Mouse (Mus musculus): ENCODE data around the gene 9530077C05Rik. TPM values are rescaled to one million over a fixed set of nuclear protein-coding genes. Genes with fewer than 3 reads are reported as not detected.

9530077C05Rik gene
- total RNA-seq, 2 experiments from 2014 or later = 0.36 to 0.59 TPM

GRCm38 (mm10) chr9:22469643-22470042 lies 58.3 kb downstream of the 9530077C05Rik start, which contains the start of gene Rp9:
TSS of gene Rp9 (minus strand) at chr9:22469743.
- no peak for DNase-seq
- H3K27ac ChIP-seq = peak within 1 kb of the TSS; percentile 92
- intact Hi-C loops (cut with DNase I) = loop anchor here (5.0 kb wide), 1 partner anchor 57 kb away; the partner anchor contains the start of gene 9530077C05Rik
- H3K4me3 ChIP-seq = peak within 1 kb of the TSS; percentile 79
- TF ChIP-seq CTCF (IDR thresholded peaks at IDR 0.05) = no peak

- intact Hi-C loops (cut with DNase I) = no loop called here
- H3K4me3 ChIP-seq = peak within 1 kb of the TSS; percentile 90
- H3K27ac ChIP-seq = peak within 1 kb of the TSS; percentile 83
- TF ChIP-seq CTCF (IDR thresholded peaks at IDR 0.05) = no peak
- peak; percentile 93 for DNase-seq
Measured at GRCm38 (mm10) chr9:22475424-22475868, 64.1 kb downstream of the 9530077C05Rik start, which contains the start of gene Bbs9. TSS of gene Bbs9 (plus strand) at chr9:22475715.

- no peak for TF ChIP-seq CTCF (IDR thresholded peaks at IDR 0.05)
- no peak for DNase-seq
- intact Hi-C loops (cut with DNase I) = no loop called here
- H3K4me3 ChIP-seq = peak overlapping the region; percentile 90
- peak overlapping the region; percentile 83 for H3K27ac ChIP-seq
Measured at GRCm38 (mm10) chr9:22476265-22476664, 65.0 kb downstream of the 9530077C05Rik start.

- no peak overlapping the region for H3K4me3 ChIP-seq
- no peak for DNase-seq
- intact Hi-C loops (cut with DNase I) = no loop called here
- no peak overlapping the region for H3K27ac ChIP-seq
- no peak for TF ChIP-seq CTCF (IDR thresholded peaks at IDR 0.05)
Measured at GRCm38 (mm10) chr9:22478946-22479345, 67.6 kb downstream of the 9530077C05Rik start.

- no peak for DNase-seq
- intact Hi-C loops (cut with DNase I) = no loop called here
Measured at GRCm38 (mm10) chr9:22483866-22484561, 72.7 kb downstream of the 9530077C05Rik start.

GRCm38 (mm10) chr9:22484562-22485308 lies 73.4 kb downstream of the 9530077C05Rik start:
- intact Hi-C loops (cut with DNase I) = no loop called here
- Histone ChIP-seq H3K27ac (no peak overlapping the region), H3K4me3 (no peak overlapping the region)
- no peak for DNase-seq
- TF ChIP-seq CTCF (IDR thresholded peaks at IDR 0.05) = no peak

More at GRCm38 (mm10) chr9:22483866-22484561, 72.7 kb downstream of the 9530077C05Rik start:
- TF ChIP-seq CTCF (IDR thresholded peaks at IDR 0.05) = no peak
- Histone ChIP-seq H3K4me3 (no peak overlapping the region), H3K27ac (no peak overlapping the region)

- intact Hi-C loops (cut with DNase I) = no loop called here
- no peak for TF ChIP-seq CTCF (IDR thresholded peaks at IDR 0.05)
- Histone ChIP-seq H3K4me3 (no peak overlapping the region), H3K27ac (no peak overlapping the region)
- no peak for DNase-seq
Measured at GRCm38 (mm10) chr9:22486211-22486610, 74.9 kb downstream of the 9530077C05Rik start.

GRCm38 (mm10) chr9:22488963-22489362 lies 77.7 kb downstream of the 9530077C05Rik start:
- no peak for TF ChIP-seq CTCF (IDR thresholded peaks at IDR 0.05)
- no peak overlapping the region for H3K4me3 ChIP-seq
- intact Hi-C loops (cut with DNase I) = no loop called here

More at GRCm38 (mm10) chr9:22488963-22489362, 77.7 kb downstream of the 9530077C05Rik start:
- no peak overlapping the region for H3K27ac ChIP-seq
- no peak for DNase-seq

Other genes starting within 250 kb of the 9530077C05Rik start
- not detected for gene Zfp872, start 223.4 kb upstream of the 9530077C05Rik start, total RNA-seq (2021)
- gene Zfp809, start 185.8 kb upstream of the 9530077C05Rik start, total RNA-seq (2021) = 1 to 10 TPM; 7.0 to 7.2 TPM
- not detected for gene Zfp599, start 151.6 kb upstream of the 9530077C05Rik start, total RNA-seq (2021)
- under 1 TPM; 0.54 to 0.98 TPM for gene Zfp810, start 103.9 kb upstream of the 9530077C05Rik start, total RNA-seq (2021)
- gene Anln, start 22.3 kb upstream of the 9530077C05Rik start, total RNA-seq (2021) = under 1 TPM; 0.64 to 0.69 TPM
- not detected for gene Gm17545, start 42.8 kb downstream of the 9530077C05Rik start, total RNA-seq (2021)
- 10 to 100 TPM; 32.2 to 39.1 TPM for gene Rp9, start 58.2 kb downstream of the 9530077C05Rik start, total RNA-seq (2021)
- 10 to 100 TPM in 1 of 2 experiments, 1 to 10 TPM in 1; 9.5 to 11.5 TPM for gene Bbs9, start 64.2 kb downstream of the 9530077C05Rik start, total RNA-seq (2021)

All from gastrocnemius, adult 2 months (tissue).